ENCODE assay signal across 11 mouse cellular contexts in the genomic region with DNA sequence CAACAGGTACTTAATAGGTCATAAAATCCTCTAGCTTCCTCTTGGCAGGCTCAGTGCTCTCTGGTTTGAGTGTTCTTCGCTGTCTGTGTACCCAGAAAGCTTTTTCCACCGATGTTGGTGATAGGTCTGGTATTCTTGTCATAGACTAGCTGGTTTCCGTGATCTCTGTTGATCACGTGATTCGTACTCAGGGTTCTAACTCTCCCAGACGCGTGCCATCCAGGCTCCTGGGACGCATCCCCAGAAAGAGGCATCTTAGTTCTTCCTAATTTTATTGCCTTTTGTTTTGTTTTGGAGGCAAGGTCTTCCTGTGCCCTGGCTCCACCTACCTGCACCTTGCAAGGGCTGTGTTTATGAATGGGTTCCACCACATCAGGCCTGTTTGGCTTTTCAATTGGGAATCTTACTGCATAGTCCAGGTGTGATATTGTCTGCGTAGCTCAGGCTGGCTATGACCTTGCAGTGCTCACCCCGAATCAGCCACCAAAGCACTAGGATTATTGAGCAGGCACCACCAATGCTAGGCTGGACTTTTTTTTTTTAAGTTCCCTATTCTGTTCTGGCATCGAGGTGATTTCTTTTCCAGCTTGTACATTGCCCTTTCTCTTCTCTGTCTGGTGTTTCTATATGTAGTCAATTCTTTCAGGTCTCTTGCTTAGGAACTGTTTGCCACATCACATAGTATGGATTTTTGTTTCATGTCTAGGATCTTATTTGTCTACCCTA. TPM values are rescaled to one million over a fixed set of nuclear protein-coding genes. Genes with fewer than 3 reads are reported as not detected.
DNase-seq lines count a peak whose midpoint lies in the region; ATAC-seq and TF ChIP-seq lines count a peak whose summit lies in the region.
"Had no signal": no experiment of that assay in that cellular context is flagged by ENCODE, and none has a peak within 500 bp of the region (broad histone marks: within the 10 kb centered on the region; RNA-seq: fewer than 3 reads in every experiment).

No protein-coding gene starts in this region.

- WGBS in hindbrain, postnatal 0 days: 90% methylated on average over 11 of the region's 11 CpGs
- 91% methylated on average over 11 of the region's 11 CpGs for WGBS in hindbrain, embryonic 14.5 days
- WGBS in lung, postnatal 0 days: 53% methylated on average over 11 of the region's 11 CpGs
- 51% methylated on average over 11 of the region's 11 CpGs for WGBS in intestine, embryonic 16.5 days
- WGBS in midbrain, embryonic 16.5 days: 90% methylated on average over 11 of the region's 11 CpGs

- no peak for ATAC-seq in hindbrain, postnatal 0 days
- ATAC-seq in hindbrain, embryonic 14.5 days (ENCODE audit: low FRiP score): no peak
- no peak for ATAC-seq in lung, postnatal 0 days
- ATAC-seq in intestine, embryonic 16.5 days: peak; percentile 17; the same call in 1 of the 2 replicates
- no peak for ATAC-seq in midbrain, embryonic 16.5 days
- ATAC-seq: CD4-positive, CD25-positive, alpha-beta regulatory T cell, adult 4 months had no signal

- no peaks in the 10 kb centered on the region for H3K36me3 ChIP-seq in hindbrain, postnatal 0 days (ENCODE audit: insufficient read depth, low read length)
- no peaks in the 10 kb centered on the region for H3K36me3 ChIP-seq in hindbrain, embryonic 14.5 days (replicated peaks; ENCODE audit: control insufficient read depth, insufficient read depth)
- H3K36me3 ChIP-seq in lung, postnatal 0 days (ENCODE audit: insufficient read depth, low read length): no peaks in the 10 kb centered on the region
- H3K36me3 ChIP-seq in intestine, embryonic 16.5 days (ENCODE audit: control insufficient read depth, insufficient read depth, low read length): no peaks in the 10 kb centered on the region
- no peaks in the 10 kb centered on the region for H3K36me3 ChIP-seq in midbrain, embryonic 16.5 days (ENCODE audit: control insufficient read depth, insufficient read depth, low read length)

- H3K27me3 ChIP-seq in hindbrain, postnatal 0 days (ENCODE audit: insufficient read depth, low read length): no peaks in the 10 kb centered on the region
- no peaks in the 10 kb centered on the region for H3K27me3 ChIP-seq in hindbrain, embryonic 14.5 days (ENCODE audit: control insufficient read depth, insufficient read depth, low read length)
- H3K27me3 ChIP-seq in lung, postnatal 0 days (replicated peaks; ENCODE audit: insufficient read depth, low read length): no peaks in the 10 kb centered on the region
- no peaks in the 10 kb centered on the region for H3K27me3 ChIP-seq in intestine, embryonic 16.5 days (replicated peaks; ENCODE audit: control insufficient read depth, insufficient read depth, low read length)
- no peaks in the 10 kb centered on the region for H3K27me3 ChIP-seq in midbrain, embryonic 16.5 days (ENCODE audit: control insufficient read depth, insufficient read depth, low read depth, low read length)

- H3K4me3 ChIP-seq in hindbrain, postnatal 0 days (ENCODE audit: low read length): no peak overlapping the region
- H3K4me3 ChIP-seq in hindbrain, embryonic 14.5 days (replicated peaks; ENCODE audit: low read length): no peak overlapping the region
- no peak overlapping the region for H3K4me3 ChIP-seq in lung, postnatal 0 days (ENCODE audit: low read depth, low read length)
- H3K4me3 ChIP-seq in intestine, embryonic 16.5 days (ENCODE audit: low read length): peak overlapping the region; percentile 6; the same call in 1 of the 2 replicates
- H3K4me3 ChIP-seq in midbrain, embryonic 16.5 days (ENCODE audit: low read depth, low read length): no peak overlapping the region

- H3K9me3 ChIP-seq in hindbrain, postnatal 0 days (ENCODE audit: low read length): no peaks in the 10 kb centered on the region
- no peaks in the 10 kb centered on the region for H3K9me3 ChIP-seq in hindbrain, embryonic 14.5 days (ENCODE audit: control insufficient read depth, low read length)
- H3K9me3 ChIP-seq in lung, postnatal 0 days (ENCODE audit: low read length): no peaks in the 10 kb centered on the region
- H3K9me3 ChIP-seq in intestine, embryonic 16.5 days (ENCODE audit: control insufficient read depth, low read length): no peaks in the 10 kb centered on the region
- H3K9me3 ChIP-seq in midbrain, embryonic 16.5 days (replicated peaks; ENCODE audit: control insufficient read depth, low read length, poor library complexity, severe bottlenecking): no peaks in the 10 kb centered on the region

- TF ChIP-seq CTCF in hindbrain, postnatal 0 days (IDR thresholded peaks at IDR 0.05; ENCODE audit: low read depth): no peak
- no peak for TF ChIP-seq CTCF in lung, postnatal 0 days (IDR thresholded peaks at IDR 0.05)

- no peak overlapping the region for H3K9ac ChIP-seq in hindbrain, postnatal 0 days (replicated peaks; ENCODE audit: low read length)
- no peak overlapping the region for H3K9ac ChIP-seq in hindbrain, embryonic 14.5 days
- H3K9ac ChIP-seq in lung, postnatal 0 days (replicated peaks; ENCODE audit: low read depth): no peak overlapping the region
- H3K9ac ChIP-seq in intestine, embryonic 16.5 days (ENCODE audit: low read depth, low read length): no peak overlapping the region
- no peak overlapping the region for H3K9ac ChIP-seq in midbrain, embryonic 16.5 days (ENCODE audit: low read depth, low read length)

- no peak for TF ChIP-seq EP300 in lung, postnatal 0 days (IDR thresholded peaks at IDR 0.05)

- no peak overlapping the region for H3K27ac ChIP-seq in hindbrain, postnatal 0 days
- H3K27ac ChIP-seq in hindbrain, embryonic 14.5 days: no peak overlapping the region
- H3K27ac ChIP-seq in lung, postnatal 0 days (ENCODE audit: low read length): peak overlapping the region; percentile 57
- H3K27ac ChIP-seq in intestine, embryonic 16.5 days (ENCODE audit: low read length): peak overlapping the region; percentile 64
- H3K27ac ChIP-seq in midbrain, embryonic 16.5 days (ENCODE audit: low read length): peak overlapping the region; percentile 57; the same call in 1 of the 2 replicates

- no peak for DNase-seq in hindbrain, postnatal 0 days (ENCODE audit: low spot score)
- DNase-seq in hindbrain, embryonic 14.5 days (ENCODE audit: low spot score): no peak
- no peak for DNase-seq in lung, postnatal 0 days (ENCODE audit: low spot score)
- DNase-seq in lung, postnatal 25 days (ENCODE audit: low spot score): no peak
- DNase-seq in frontal cortex, postnatal 10 days (ENCODE audit: low spot score in 2 of 2): no peak
- no peak for DNase-seq in gastrocnemius, adult 18-20 months (ENCODE audit: low spot score)
- DNase-seq: cerebellum, adult 9-11 months; gastrocnemius, postnatal 10 days had no signal

- no peaks in the 10 kb centered on the region for H3K4me1 ChIP-seq in hindbrain, postnatal 0 days (ENCODE audit: insufficient read depth, low read length)
- H3K4me1 ChIP-seq in hindbrain, embryonic 14.5 days (replicated peaks; ENCODE audit: control insufficient read depth, insufficient read depth, low read length): peaks cover 5% of the 10 kb centered on the region; the same call in 1 of the 2 replicates
- peaks cover 4% of the 10 kb centered on the region; the same call in 1 of the 2 replicates for H3K4me1 ChIP-seq in lung, postnatal 0 days (ENCODE audit: insufficient read depth, low read depth, low read length)
- peaks cover 30% of the 10 kb centered on the region for H3K4me1 ChIP-seq in intestine, embryonic 16.5 days (ENCODE audit: control insufficient read depth, insufficient read depth, low read length)
- H3K4me1 ChIP-seq in midbrain, embryonic 16.5 days (ENCODE audit: control insufficient read depth, insufficient read depth, low read length): peaks cover 13% of the 10 kb centered on the region

- 0 out of 2 replicates have a peak overlapping the region, but pooled peaks have one; percentile 16 for H3K4me2 ChIP-seq in hindbrain, postnatal 0 days (ENCODE audit: low read depth, low read length)
- no peak overlapping the region for H3K4me2 ChIP-seq in hindbrain, embryonic 14.5 days (replicated peaks)
- 0 out of 2 replicates have a peak overlapping the region, but pooled peaks have one; percentile 39 for H3K4me2 ChIP-seq in lung, postnatal 0 days (replicated peaks; ENCODE audit: low read depth, low read length)
- peak overlapping the region; percentile 51 for H3K4me2 ChIP-seq in intestine, embryonic 16.5 days (ENCODE audit: low read depth, low read length)
- no peak overlapping the region for H3K4me2 ChIP-seq in midbrain, embryonic 16.5 days (ENCODE audit: low read length)

RNA-seq across cellular contexts. Expression of a gene that starts 26.1 kb away (rescaled TPM):
- total RNA-seq in hindbrain, postnatal 0 days (2014; rRNA removed): 0.90 and 10.7 TPM in 2 replicates
- polyA plus RNA-seq in hindbrain, postnatal 0 days (2015; fragmentation: Nextera tagmentation; extraction: Ambion mirVana): 0.85 and 1.8 TPM in 2 replicates
- 0.83 and 0.84 TPM in 2 replicates for polyA plus RNA-seq in hindbrain, embryonic 14.5 days (2014; fragmentation: Nextera tagmentation; extraction: Ambion mirVana)
- polyA plus RNA-seq in lung, postnatal 0 days (2015; fragmentation: Nextera tagmentation; extraction: Ambion mirVana): 4.6 and 6.6 TPM in 2 replicates
- polyA plus RNA-seq in intestine, embryonic 16.5 days (2015; fragmentation: Nextera tagmentation; extraction: Ambion mirVana): 11.2 and 12.4 TPM in 2 replicates
- polyA plus RNA-seq in midbrain, embryonic 16.5 days (2015; fragmentation: Nextera tagmentation; extraction: Ambion mirVana): 0.68 and 1.4 TPM in 2 replicates
- 1 to 10 TPM in 1 of 2 experiments, under 1 TPM in 1; 0.69 to 1.1 TPM for total RNA-seq in gastrocnemius, adult 18-20 months (2021)

RNA-seq across cellular contexts. Expression of a gene that starts 48.7 kb away (rescaled TPM):
- 60.7 and 63.5 TPM in 2 replicates for total RNA-seq in hindbrain, postnatal 0 days (2014; rRNA removed)
- 125 and 135 TPM in 2 replicates for polyA plus RNA-seq in hindbrain, postnatal 0 days (2015; fragmentation: Nextera tagmentation; extraction: Ambion mirVana)
- 137 and 152 TPM in 2 replicates for polyA plus RNA-seq in hindbrain, embryonic 14.5 days (2014; fragmentation: Nextera tagmentation; extraction: Ambion mirVana)
- polyA plus RNA-seq in lung, postnatal 0 days (2015; fragmentation: Nextera tagmentation; extraction: Ambion mirVana): 155 and 166 TPM in 2 replicates
- polyA plus RNA-seq in intestine, embryonic 16.5 days (2015; fragmentation: Nextera tagmentation; extraction: Ambion mirVana): 108 and 111 TPM in 2 replicates
- polyA plus RNA-seq in midbrain, embryonic 16.5 days (2015; fragmentation: Nextera tagmentation; extraction: Ambion mirVana): 127 TPM in 2 replicates
- 10 to 100 TPM; 33.5 to 36.3 TPM for total RNA-seq in gastrocnemius, adult 18-20 months (2021)

Comparison
In these comparisons a context has a peak if more than half of its experiments do, and no peak if none do; other contexts are left out.
1. H3K4me2 ChIP-seq: peak in hindbrain, postnatal 0 days (single experiment), lung, postnatal 0 days (single experiment) and intestine, embryonic 16.5 days (single experiment); none in hindbrain, embryonic 14.5 days (single experiment) and midbrain, embryonic 16.5 days (single experiment).
2. H3K27ac ChIP-seq: peak in lung, postnatal 0 days (single experiment), intestine, embryonic 16.5 days (single experiment) and midbrain, embryonic 16.5 days (single experiment); none in hindbrain, postnatal 0 days (single experiment) and hindbrain, embryonic 14.5 days (single experiment).